Mouse (Mus musculus): ENCODE data around the gene Nip7. TPM values are rescaled to one million over a fixed set of nuclear protein-coding genes. Genes with fewer than 3 reads are reported as not detected.
A peak's percentile ranks its signal among the peaks of the same experiment; 100 is the strongest.
"Not testable (repeated sequence)": the region's sequence is repeated elsewhere in the genome, so short reads cannot be mapped to it uniquely, and the experiment has no call there.

Gene Nip7
- polyA plus RNA-seq, 1 experiment from 2014 or later = 93.6 TPM

DNA sequence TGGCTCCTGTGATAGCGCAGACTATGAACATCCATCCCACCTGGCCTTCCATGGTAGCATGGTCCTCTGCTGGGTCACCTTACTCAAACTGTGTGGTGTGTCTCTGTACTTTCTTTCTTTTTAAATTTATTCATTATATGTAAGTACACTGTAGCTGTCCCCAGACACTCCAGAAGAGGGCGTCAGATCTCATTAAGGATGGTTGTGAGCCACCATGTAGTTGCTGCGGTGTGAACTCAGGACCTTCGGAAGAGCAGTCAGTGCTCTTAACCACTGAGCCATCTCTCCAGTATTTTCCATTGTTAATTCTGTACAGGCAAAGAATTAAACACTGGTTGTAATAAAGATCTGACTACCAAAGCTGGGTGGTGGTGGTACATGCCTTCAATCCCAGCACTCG is 51.4 kb downstream of the Nip7 start:
- H3K4me1 ChIP-seq (ENCODE audit: control insufficient read depth, insufficient read depth, low read length); H3K4me3 ChIP-seq (ENCODE audit: low read depth, low read length); ATAC-seq (ENCODE audit: insufficient number of reproducible peaks, insufficient read depth, low FRiP score, low read depth); H3K27ac ChIP-seq (ENCODE audit: low read length); H3K9ac ChIP-seq (replicated peaks; ENCODE audit: low read depth, low read length); H3K4me2 ChIP-seq (replicated peaks; ENCODE audit: low read depth, low read length); H3K27me3 ChIP-seq (ENCODE audit: control insufficient read depth, insufficient read depth, low read length); H3K9me3 ChIP-seq (ENCODE audit: control insufficient read depth, low read depth, low read length); H3K36me3 ChIP-seq (ENCODE audit: control insufficient read depth, insufficient read depth, low read length): not testable (repeated sequence)
- 93% methylated on average over 5 of the region's 5 CpGs for WGBS

DNA sequence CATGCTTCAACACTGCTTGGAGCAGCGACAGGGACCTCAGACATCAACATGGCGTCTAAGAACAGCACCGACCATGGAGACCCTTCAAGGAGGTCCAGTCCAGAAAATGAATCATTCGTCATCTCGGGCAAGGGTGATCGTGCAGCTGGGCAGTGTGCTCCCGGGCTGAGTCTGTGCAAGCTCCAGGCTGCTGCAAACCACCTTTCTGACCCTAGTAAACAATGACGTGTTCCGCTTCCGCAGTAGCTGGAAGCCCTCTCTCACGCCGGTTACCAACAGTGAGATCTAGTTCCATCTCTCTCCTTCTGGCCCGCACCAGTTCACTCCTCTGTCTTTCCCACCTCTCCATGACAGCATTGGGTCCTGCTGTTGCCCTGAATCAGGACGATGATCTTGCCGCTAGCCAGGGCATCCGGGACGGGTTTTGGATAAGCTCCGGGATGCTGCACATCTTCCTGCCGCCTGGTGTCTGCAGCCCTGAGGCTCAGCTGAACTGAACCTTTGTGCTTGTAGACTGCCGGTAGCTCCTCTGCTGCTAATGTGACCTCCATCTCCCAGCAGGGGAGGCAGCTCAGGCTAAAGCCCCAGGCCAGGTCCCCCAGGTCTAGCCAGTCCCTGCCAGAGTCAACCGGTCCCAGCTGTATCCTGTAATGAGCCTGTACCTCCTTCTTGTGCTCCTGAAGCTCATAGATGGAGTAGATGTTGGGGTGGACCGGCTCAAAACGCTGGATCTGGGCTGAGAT is 52.5 kb downstream of the Nip7 start:
- Histone ChIP-seq H3K27ac (ENCODE audit: low read length) (no peak overlapping the region), H3K4me1 (ENCODE audit: control insufficient read depth, insufficient read depth, low read length) (0 out of 2 replicates have a peak, but pooled peaks cover under 1% of the 10 kb centered on the region), H3K27me3 (ENCODE audit: control insufficient read depth, insufficient read depth, low read length) (no peaks in the 10 kb centered on the region), H3K4me3 (ENCODE audit: low read depth, low read length) (peak overlapping the region; percentile 7), H3K4me2 (replicated peaks; ENCODE audit: low read depth, low read length) (peak overlapping the region; percentile 31), H3K36me3 (ENCODE audit: control insufficient read depth, insufficient read depth, low read length) (no peaks in the 10 kb centered on the region), H3K9ac (replicated peaks; ENCODE audit: low read depth, low read length) (no peak overlapping the region), H3K9me3 (ENCODE audit: control insufficient read depth, low read depth, low read length) (no peaks in the 10 kb centered on the region)
- ATAC-seq (ENCODE audit: insufficient number of reproducible peaks, insufficient read depth, low FRiP score, low read depth) = peak; percentile 37; the same call in 1 of the 2 replicates
- 46% methylated on average over 23 of the region's 23 CpGs for WGBS

DNA sequence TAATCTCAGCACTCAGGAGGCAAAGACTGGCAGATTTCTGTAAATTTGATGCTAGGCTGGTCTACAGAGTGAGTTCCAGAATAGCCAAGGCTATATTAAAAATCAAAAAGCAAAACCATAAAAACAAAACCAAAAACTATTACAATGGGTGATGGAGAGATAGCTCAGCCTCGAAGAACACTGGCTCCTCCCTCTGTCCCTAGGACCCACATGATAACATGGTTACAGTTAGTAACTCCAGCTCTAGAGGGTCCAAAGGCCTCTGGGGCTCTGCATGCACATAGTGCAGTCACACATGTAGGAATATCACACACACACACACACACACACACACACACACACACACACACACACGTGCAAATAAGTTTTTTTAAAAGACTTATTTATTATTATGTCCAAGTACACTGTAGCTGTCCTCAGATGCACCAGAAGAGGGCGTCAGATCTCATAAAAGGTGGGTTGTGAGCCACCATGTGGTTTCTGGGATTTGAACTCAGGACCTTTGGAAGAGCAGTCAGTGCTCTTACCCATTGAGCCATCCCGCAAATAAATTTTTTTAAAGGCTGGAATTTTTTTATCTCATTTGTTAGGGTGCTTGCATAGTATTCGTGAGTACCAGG is 53.2 kb downstream of the Nip7 start:
- 0 out of 2 replicates have a peak, but pooled peaks cover 8% of the 10 kb centered on the region for H3K4me1 ChIP-seq (ENCODE audit: control insufficient read depth, insufficient read depth, low read length)
- H3K9me3 ChIP-seq (ENCODE audit: control insufficient read depth, low read depth, low read length) = no peaks in the 10 kb centered on the region
- no peak overlapping the region for H3K4me3 ChIP-seq (ENCODE audit: low read depth, low read length)
- H3K4me2 ChIP-seq (replicated peaks; ENCODE audit: low read depth, low read length) = no peak overlapping the region
- WGBS = 82% methylated on average over 5 of the region's 5 CpGs
- no peak overlapping the region for H3K9ac ChIP-seq (replicated peaks; ENCODE audit: low read depth, low read length)
- H3K27ac ChIP-seq (ENCODE audit: low read length) = no peak overlapping the region
- H3K36me3 ChIP-seq (ENCODE audit: control insufficient read depth, insufficient read depth, low read length) = no peaks in the 10 kb centered on the region
- no peak for ATAC-seq (ENCODE audit: insufficient number of reproducible peaks, insufficient read depth, low FRiP score, low read depth)
- no peaks in the 10 kb centered on the region for H3K27me3 ChIP-seq (ENCODE audit: control insufficient read depth, insufficient read depth, low read length)

Small RNA genes within 50 kb of the gene (microRNA-seq; reads per million reads assigned to microRNA genes)
- 1.3 reads per million for gene Mir7075

Other genes with a start within 250 kb of the Nip7 start
- 0.48 and 0.54 TPM in 2 replicates for gene Has3, start 186.6 kb upstream of the Nip7 start, polyA plus RNA-seq (2014; fragmentation: Nextera tagmentation; extraction: Ambion mirVana)
- 63.5 and 64.9 TPM in 2 replicates for gene Utp4, start 163.2 kb upstream of the Nip7 start, polyA plus RNA-seq (2014; fragmentation: Nextera tagmentation; extraction: Ambion mirVana)
- 21.6 and 26.9 TPM in 2 replicates for gene Sntb2, start 121.1 kb upstream of the Nip7 start, polyA plus RNA-seq (2014; fragmentation: Nextera tagmentation; extraction: Ambion mirVana)
- gene Vps4a, start 25.7 kb upstream of the Nip7 start, polyA plus RNA-seq (2014; fragmentation: Nextera tagmentation; extraction: Ambion mirVana) = 66.3 and 69.7 TPM in 2 replicates
- 38.8 and 40.4 TPM in 2 replicates for gene Pdf, start 8.3 kb upstream of the Nip7 start, polyA plus RNA-seq (2014; fragmentation: Nextera tagmentation; extraction: Ambion mirVana)
- 31.9 and 36.5 TPM in 2 replicates for gene Cog8, start 188 bp upstream of the Nip7 start, polyA plus RNA-seq (2014; fragmentation: Nextera tagmentation; extraction: Ambion mirVana)
- gene Tmed6, start 8.8 kb downstream of the Nip7 start, polyA plus RNA-seq (2014; fragmentation: Nextera tagmentation; extraction: Ambion mirVana) = 12.6 and 22.5 TPM in 2 replicates
- 15.8 and 17.6 TPM in 2 replicates for gene Terf2, start 39.7 kb downstream of the Nip7 start, polyA plus RNA-seq (2014; fragmentation: Nextera tagmentation; extraction: Ambion mirVana)
- gene Cyb5b, start 93.8 kb downstream of the Nip7 start, polyA plus RNA-seq (2014; fragmentation: Nextera tagmentation; extraction: Ambion mirVana) = 89.6 and 105 TPM in 2 replicates
- gene Nfat5, start 236.6 kb downstream of the Nip7 start, polyA plus RNA-seq (2014; fragmentation: Nextera tagmentation; extraction: Ambion mirVana) = 19.0 and 20.7 TPM in 2 replicates